Mouse (Mus musculus): ENCODE measurements around the gene Armc8.

Armc8 gene

DNA sequence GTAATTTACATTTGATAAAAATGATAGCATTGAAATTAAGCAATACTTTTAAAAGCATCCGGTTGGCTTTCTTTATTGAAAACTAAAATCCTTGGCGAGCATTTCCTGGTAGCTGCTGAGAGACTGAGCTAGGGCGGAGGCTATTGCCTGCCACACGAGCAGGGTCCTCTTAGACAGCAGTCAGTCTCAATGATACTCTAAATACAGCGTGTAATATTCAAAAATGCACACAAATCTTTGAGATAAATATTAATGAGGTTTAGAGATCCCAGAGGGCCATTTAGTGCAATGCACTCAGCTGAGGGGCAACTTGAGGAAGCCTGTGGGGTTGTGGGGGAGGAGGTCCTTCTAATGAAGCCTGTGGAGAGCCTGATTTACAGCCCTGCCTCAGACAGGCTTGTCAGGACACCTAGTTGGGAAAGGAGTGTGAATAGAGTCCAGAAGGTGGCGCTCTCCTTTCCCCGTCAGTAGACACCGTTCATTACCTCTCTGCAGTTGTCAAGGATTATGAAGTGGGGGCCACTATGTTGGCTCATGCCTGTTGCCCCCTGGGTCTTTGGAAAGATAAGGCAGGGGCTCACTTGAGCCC lies 124.0 kb downstream of the Armc8 start:
- peak; percentile 66 for DNase-seq (ENCODE audit: low spot score)

DNA sequence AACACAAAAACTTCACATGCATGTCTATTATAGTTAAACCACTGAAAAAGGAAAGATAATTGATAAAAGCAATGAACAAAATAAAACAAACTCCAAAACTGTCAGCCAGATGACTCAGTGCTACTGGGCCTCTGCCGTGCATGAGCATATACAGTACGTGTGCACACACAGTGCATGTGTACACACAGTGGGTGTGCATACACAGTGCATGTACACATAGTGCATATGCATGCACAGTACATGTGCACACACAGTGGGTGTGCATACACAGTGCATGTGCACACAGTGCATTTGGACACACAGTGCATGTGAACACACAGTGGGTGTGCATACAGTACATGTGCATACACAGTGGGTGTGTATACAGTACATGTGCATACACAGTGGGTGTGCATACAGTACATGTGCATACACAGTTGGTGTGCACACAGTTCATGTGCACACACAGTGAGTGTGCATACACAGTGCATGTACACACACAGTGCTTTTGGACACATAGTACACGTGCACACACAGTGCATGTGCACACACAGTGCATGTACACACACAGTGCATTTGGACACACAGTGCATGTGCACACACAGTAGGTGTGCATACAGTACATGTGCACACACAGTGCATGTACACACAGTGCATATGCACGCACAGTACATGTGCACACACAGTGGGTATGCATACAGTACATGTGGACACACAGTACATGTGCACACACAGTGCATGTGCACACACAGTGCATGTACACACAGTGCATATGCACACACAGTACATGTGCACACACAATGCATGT lies 126.9 kb downstream of the Armc8 start:
- no peak for DNase-seq (ENCODE audit: low spot score)

DNA sequence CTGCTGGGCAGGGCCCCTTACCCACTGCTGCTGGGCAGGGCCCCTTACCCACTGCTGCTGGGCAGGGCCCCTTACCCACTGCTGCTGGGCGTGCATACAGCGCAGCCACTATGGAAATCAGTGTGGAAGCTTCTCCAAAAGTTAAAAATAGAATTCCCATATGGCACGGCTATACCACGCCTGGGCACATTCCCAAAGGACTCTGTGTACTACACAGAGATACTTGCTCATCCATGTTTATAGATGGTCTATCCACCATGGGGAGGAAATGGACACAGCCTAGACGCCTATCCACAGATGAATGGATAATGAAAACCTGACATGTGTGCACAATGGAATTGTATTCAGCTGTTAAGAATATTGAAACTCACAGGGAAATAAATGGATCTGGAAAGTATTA lies 127.8 kb downstream of the Armc8 start:
- no peak for DNase-seq (ENCODE audit: low spot score)

DNA sequence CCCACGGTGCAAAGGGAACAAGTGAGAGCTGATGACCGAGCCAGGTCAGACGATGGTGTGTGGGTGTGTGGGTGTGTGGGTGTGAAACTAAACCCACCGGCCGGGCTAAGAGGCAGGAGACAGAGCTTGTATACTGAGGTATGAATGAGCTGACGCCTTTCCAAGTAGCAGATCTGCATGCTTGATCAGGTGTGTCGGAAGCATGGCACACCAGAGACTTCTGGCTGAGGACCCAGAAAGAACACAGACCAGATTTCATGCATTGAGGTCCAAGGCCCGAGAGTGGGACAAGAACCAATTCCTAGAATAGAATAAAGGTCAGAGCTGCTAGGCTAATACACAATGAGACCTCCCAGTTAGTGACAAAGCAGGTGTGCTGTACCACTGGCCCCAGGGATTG lies 129.6 kb downstream of the Armc8 start:
- no peak for DNase-seq (ENCODE audit: low spot score)

DNA sequence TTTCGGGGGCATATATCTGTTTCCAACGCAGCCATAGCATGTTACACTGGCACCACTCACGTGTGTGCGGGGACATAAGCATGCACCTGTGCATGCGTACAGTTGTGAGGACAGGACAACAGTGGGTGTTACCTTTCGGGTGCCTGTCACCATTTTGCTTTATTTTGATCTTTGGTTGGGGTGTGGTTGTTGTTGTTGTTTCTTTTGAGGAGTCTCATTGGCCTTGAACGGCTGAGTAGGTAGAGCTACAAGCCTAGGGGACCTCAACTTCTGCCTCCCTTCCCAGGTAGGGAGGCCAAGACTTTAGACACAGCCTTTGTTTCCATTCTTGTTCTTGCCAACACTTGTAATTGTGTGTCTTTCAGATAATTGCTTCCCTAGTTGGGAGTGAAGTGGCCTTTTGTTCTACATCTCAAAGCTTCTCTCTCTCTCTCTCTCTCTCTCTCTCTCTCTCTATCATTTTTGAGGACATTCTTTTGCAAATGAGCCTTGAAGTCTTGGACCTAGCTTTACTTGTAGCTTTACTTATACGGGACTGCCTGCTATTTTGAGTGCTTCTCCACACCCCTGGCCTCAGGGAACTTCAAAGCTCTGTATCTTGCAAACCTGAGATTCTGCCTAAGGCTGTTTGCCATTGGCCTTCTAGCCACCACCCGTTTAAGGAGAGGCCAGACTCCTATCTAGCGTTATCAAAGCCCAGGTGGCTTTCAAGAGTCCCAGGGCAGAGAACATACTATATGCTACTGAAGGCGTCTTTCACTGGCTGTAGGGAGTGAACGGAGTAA lies 130.7 kb downstream of the Armc8 start:
- no peak for DNase-seq (ENCODE audit: low spot score)

DNA sequence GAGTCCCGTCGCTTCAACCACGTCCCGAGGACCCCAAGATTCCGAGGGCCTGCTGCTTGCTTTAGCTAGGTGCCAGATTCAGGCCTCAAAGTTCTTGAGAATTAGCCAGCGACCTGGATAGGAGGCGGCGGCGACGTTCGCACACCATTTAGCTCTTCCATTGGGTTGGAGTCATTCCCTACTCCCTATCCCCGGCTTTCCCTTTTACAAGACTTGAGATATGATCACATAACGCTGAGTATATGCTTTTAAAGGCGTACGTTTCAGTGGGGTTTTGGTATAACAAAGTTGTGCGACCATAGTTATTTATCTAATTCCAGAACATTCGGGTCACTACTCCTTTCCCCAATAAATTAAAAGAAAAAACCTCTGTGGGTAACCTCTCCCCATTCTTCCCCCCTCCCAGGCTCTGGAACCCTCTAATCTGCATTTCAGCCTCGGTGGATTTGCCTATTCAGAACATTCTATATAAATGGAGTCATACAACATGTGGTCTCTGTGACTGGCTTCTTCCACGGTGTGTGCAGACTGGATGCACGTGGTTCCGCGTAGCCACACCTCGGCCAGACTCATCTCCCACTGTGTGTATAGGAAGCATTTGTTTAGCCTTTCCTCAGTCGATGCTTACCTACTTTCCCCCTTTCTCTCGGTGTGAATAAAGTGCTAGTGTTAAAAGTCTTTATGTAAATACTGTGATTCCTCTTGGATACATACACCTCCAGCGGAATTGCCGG lies 131.5 kb downstream of the Armc8 start, which contains the start of gene Mras:
TSS of gene Mras (minus strand) at position 351 of the 734 bp plus-strand sequence.
- peak; percentile 65 for DNase-seq (ENCODE audit: low spot score)

DNA sequence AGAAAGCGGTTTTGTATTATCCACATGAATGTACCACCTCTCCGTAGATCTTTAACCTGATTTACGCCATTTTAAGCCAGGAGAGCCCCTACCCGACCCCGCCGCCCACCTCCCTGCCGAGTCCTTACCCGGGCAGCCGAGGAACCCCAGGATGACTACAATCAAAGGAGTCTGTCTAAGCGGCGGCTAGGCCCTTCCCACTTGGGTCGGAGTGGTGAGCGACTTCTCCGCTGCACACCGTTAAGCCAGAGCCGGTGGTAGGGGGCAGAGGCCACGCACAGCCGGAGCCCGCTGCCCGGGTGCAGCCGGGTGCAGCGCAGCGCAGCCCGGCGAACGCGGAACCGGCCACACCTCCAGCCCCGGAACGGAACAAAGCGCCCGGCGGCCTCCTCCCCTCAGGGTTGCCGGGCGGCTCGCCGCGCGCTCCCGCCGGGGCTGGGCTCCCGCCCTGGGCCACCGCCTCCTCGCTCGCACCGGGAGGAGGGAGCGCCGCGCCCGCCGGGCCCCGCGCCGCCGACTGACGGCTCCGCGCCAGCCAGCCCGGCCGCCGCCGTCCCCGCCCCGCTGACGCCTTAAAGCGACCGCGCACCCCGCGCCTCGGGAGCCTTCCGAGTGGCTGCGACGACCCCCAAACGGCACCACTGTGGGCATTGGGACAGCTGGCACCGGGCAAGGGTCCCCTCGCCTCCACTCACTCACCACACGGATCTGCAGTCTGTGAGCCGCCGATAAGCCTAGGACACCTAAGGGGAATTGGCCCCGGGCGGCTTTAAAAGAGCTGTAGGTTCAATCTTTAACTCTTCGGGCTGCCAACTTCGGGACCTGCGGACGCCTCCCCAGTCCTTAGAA lies 132.3 kb downstream of the Armc8 start:
- peak; percentile 68 for DNase-seq (ENCODE audit: low spot score)

DNA sequence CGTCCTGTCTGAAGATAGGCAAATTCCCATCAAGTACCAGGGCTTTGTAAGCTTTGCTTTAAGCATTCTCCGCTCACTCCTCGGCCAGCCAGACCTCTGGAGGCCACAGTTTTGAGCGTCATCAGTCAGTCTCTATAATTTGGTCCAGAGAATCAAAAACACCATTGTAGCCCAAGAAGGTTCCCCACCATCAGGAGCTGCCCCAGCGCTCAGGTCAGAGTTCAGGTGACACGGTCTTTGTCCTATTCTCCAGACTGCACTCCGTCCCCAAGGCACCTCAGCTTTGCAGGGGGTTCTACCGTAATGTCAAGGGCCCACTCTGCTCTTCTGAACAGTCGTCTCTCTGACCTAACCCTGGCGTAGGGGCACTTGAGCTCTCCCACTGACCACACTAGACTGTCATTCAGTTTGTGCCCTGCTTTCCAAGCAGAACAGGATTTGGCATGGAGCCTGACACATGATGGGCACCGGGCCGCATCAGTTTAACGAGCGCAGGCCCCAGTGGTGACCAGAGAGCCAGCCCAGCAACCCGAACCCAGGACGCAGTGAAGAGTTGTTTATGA lies 133.0 kb downstream of the Armc8 start:
- no peak for DNase-seq (ENCODE audit: low spot score)

DNA sequence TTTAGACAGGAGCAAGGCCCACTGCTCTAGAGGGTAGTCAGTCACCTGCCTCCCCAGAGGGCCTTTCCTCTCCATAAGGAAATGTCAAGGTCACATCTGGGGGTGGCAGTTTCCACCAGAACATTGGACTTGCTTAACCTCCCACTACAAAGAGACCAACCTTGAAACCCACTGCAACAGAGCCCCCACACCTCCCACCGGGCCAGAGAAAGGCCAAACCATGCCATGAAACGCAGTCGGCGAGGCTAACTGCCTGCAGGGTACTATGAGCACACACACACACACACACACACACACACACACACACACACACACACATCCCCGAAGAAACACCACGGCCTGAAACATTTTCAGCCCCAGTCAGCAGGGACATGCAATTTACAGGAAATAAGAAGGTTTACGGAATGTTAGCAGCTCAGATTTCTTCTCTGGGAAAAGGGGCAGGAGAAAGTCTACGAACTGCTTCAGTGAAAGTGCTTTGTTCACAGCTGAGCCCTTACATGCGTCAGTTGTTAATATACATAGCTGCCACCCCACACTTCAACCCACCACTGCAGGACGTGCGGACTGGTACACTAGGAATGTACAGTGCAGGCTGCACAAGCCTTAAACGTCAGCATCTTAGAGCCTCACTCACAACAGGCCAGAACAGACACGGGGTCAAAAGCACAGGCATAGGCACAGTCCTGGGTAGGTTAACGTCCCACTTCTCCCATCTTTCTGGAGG lies 133.6 kb downstream of the Armc8 start:
- DNase-seq (ENCODE audit: low spot score) = peak; percentile 44

DNA sequence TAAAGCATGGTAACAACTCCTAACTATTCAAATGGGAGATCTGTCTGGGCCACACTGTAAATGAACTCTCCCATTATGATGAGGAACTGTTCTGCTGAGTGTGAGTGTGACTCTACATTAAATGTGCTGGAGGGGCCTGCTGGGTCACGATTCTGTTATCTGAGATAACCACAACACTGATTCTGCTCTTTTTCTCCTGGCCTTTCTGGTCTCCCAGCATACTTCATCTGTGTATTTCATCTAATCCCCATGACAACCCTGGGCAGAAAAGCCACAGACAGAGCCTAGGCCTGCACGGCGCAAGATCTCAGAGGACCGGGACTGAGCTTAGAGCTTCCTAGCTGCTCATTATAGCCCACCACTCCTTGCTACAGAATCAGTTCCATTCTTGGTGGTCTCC lies 136.2 kb downstream of the Armc8 start:
- DNase-seq (ENCODE audit: low spot score) = no peak

DNA sequence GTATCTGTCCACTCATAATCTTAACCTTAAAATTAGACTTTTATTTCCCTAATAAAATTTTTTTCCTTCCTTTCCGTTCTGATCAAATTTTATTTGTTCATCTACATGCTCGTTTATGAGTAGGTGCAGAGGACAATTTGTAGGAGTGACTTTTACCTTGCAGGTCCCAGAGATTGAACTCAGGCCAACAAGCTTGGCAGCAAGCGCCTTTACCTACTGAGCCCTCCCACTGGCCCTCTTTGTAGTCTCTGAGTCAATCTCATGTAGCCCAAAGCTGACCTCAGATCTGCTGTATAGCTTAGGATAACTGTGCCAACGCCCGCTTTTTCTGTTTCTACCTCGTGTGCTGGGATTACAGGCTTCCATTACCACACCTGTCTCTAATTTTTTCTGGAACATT lies 136.7 kb downstream of the Armc8 start:
- DNase-seq (ENCODE audit: low spot score) = no peak

DNA sequence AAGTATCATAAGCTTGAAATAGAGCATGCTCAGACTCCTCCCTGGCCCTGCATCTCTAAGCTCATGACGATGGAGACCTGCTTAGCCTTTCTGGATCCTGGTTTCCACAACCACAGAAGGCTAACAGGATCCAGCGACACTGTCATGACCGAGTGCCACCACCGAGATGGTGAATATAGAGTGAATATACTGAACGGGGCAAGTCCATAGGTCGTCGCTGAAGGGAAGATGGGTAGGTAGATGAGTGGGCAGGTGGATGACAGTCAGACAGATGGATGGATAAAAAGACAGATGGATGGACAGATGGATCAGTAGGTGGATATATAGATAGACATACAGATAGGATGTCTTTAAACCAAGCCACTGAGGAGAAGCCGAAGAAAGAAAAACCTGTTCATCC lies 137.4 kb downstream of the Armc8 start:
- DNase-seq (ENCODE audit: low spot score) = no peak

DNA sequence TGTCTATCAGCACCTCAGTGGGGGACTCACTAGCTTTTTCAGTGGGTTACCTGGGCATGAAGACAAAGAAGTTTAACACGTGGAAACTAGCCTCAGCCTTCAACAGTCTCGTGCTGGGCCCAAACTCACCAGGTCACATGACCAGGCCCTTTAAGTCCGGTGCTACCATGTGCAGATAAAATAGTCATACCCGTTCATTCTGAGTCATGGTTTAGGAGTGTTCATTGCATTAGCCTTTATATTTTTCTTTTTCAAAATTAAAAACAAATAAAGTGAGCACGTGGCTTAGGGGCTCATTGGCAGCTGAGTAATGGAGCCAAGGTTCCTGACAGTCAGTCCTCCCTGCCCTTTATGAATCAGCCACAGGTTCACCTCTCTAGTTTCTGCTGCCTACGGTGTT lies 137.9 kb downstream of the Armc8 start:
- DNase-seq (ENCODE audit: low spot score) = no peak

DNA sequence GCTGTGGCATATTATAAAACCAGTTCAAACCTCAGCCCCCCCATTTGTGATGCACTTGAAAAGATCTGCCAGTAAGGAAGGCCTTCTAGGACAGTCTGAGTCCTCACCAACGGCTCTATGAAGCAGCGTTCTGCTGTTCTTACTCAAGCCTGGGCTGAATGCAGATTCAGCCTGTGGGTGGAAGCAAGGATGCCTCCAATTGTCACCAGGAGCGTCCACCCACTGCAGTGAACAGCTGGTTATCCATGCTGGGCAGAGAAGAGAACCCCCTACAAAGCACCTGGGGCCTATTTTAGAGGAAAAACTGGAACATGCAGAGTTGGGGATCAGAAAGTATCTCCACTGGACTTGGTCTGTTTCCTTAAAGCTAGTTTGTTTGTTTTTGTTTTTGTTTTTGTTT lies 138.9 kb downstream of the Armc8 start:
- DNase-seq (ENCODE audit: low spot score) = no peak

DNA sequence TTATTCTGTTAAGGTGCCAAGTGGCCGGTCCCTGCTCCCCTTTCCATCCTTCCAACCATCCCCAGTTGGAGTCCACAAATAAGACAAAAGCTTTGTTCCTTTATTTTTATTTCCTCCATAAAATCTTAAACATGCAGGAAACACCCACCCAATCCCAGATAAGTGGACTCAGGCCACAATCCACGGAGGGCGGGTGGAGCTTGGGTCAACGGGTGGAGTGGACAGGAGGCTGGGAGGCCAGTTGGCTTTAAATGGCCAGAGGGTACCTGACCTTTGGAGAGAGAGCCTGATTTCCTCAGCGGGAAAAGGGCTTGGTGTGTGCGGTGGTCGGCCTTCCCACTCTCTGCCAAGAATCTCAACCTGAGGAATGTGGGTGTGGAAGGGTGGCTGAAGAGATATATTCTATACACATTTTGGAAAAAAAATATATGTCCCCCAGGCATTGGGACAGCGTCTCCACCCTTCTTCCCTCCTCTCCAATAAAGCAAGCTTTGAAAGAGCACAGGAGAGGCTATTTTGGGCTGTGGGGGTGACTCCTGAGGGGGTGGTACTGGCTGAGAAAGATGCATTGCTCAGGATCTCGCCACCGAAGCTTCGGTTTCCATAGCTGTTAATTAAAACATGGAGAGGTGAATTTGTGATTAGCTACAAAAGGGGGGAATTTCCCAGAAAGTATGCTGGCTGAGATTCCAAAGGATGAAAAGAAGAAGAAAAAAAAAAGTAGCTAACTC lies 139.9 kb downstream of the Armc8 start:
- no peak for DNase-seq (ENCODE audit: low spot score)
